Mouse (Mus musculus): ENCODE results near the gene Spata21. TPM values are rescaled to one million over a fixed set of nuclear protein-coding genes. Genes with fewer than 3 reads are reported as not detected.

The Spata21 gene
- polyA plus RNA-seq, 1 experiment from 2014 or later: not detected

- 76% methylated on average over 10 of the region's 10 CpGs for WGBS
- no peak overlapping the region for H3K27ac ChIP-seq (replicated peaks; ENCODE audit: low read depth, low read length)
- H3K9ac ChIP-seq (replicated peaks; ENCODE audit: low read length): no peak overlapping the region
- no peak for ATAC-seq (ENCODE audit: low FRiP score, low TSS enrichment)
- H3K4me3 ChIP-seq (replicated peaks; ENCODE audit: low read depth, low read length): no peak overlapping the region
- H3K27me3 ChIP-seq (ENCODE audit: control insufficient read depth, insufficient read depth, low read length): no peaks in the 10 kb centered on the region
- H3K4me1 ChIP-seq (ENCODE audit: control insufficient read depth, insufficient read depth, low read length): no peaks in the 10 kb centered on the region
- H3K9me3 ChIP-seq (ENCODE audit: control insufficient read depth, low read length): no peaks in the 10 kb centered on the region
- no peak for DNase-seq
- H3K36me3 ChIP-seq (ENCODE audit: control insufficient read depth, insufficient read depth, low read length): no peaks in the 10 kb centered on the region
- no peak overlapping the region for H3K4me2 ChIP-seq (ENCODE audit: low read length)
Measured at GRCm38 (mm10) chr4:141086862-141087261, 1.3 kb upstream of the Spata21 start.

GRCm38 (mm10) chr4:141088714-141089113 is 581 bp downstream of the Spata21 start:
- Histone ChIP-seq H3K9me3 (ENCODE audit: control insufficient read depth, low read length) (no peaks in the 10 kb centered on the region), H3K27ac (replicated peaks; ENCODE audit: low read depth, low read length) (no peak overlapping the region), H3K4me1 (ENCODE audit: control insufficient read depth, insufficient read depth, low read length) (no peaks in the 10 kb centered on the region), H3K4me3 (replicated peaks; ENCODE audit: low read depth, low read length) (no peak overlapping the region), H3K36me3 (ENCODE audit: control insufficient read depth, insufficient read depth, low read length) (no peaks in the 10 kb centered on the region), H3K4me2 (ENCODE audit: low read length) (no peak overlapping the region), H3K27me3 (ENCODE audit: control insufficient read depth, insufficient read depth, low read length) (no peaks in the 10 kb centered on the region), H3K9ac (replicated peaks; ENCODE audit: low read length) (no peak overlapping the region)
- WGBS: 79% methylated on average over 9 of the region's 9 CpGs
- ATAC-seq (ENCODE audit: low FRiP score, low TSS enrichment) (no peak), DNase-seq (no peak)

GRCm38 (mm10) chr4:141095016-141095415 is 6.9 kb downstream of the Spata21 start:
- WGBS: 75% methylated on average over 10 of the region's 10 CpGs
- no peak overlapping the region for H3K27ac ChIP-seq (replicated peaks; ENCODE audit: low read depth, low read length)
- no peak overlapping the region for H3K9ac ChIP-seq (replicated peaks; ENCODE audit: low read length)
- DNase-seq (no peak), ATAC-seq (ENCODE audit: low FRiP score, low TSS enrichment) (no peak)
- H3K4me3 ChIP-seq (replicated peaks; ENCODE audit: low read depth, low read length): no peak overlapping the region
- no peaks in the 10 kb centered on the region for H3K36me3 ChIP-seq (ENCODE audit: control insufficient read depth, insufficient read depth, low read length)
- H3K9me3 ChIP-seq (ENCODE audit: control insufficient read depth, low read length): no peaks in the 10 kb centered on the region
- no peaks in the 10 kb centered on the region for H3K4me1 ChIP-seq (ENCODE audit: control insufficient read depth, insufficient read depth, low read length)
- H3K4me2 ChIP-seq (ENCODE audit: low read length): no peak overlapping the region
- H3K27me3 ChIP-seq (ENCODE audit: control insufficient read depth, insufficient read depth, low read length): no peaks in the 10 kb centered on the region

DNA sequence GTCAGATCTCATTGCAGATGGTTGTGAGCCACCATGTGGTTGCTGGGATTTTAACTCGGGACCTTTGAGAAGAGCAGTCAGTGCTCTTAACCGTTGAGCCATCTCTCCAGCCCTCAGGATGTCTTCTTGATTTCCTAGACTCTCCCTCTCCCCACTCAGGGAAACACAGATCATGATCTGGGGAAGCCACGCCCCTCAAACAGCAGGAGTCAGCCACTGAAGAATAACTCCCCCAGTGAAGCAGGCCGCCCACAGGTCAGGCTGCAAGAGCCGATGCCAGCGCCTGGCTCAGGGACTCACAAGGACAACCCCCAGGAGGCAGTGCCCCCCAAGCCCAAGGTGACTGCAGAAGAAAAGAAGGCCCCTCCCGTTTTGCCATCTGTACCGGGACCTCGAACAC is 8.6 kb downstream of the Spata21 start:
- no peak overlapping the region for H3K9ac ChIP-seq (replicated peaks; ENCODE audit: low read length)
- no peak overlapping the region for H3K4me3 ChIP-seq (replicated peaks; ENCODE audit: low read depth, low read length)
- H3K27ac ChIP-seq (replicated peaks; ENCODE audit: low read depth, low read length): no peak overlapping the region
- H3K9me3 ChIP-seq (ENCODE audit: control insufficient read depth, low read length): no peaks in the 10 kb centered on the region
- no peaks in the 10 kb centered on the region for H3K36me3 ChIP-seq (ENCODE audit: control insufficient read depth, insufficient read depth, low read length)
- no peaks in the 10 kb centered on the region for H3K4me1 ChIP-seq (ENCODE audit: control insufficient read depth, insufficient read depth, low read length)
- H3K4me2 ChIP-seq (ENCODE audit: low read length): no peak overlapping the region
- no peaks in the 10 kb centered on the region for H3K27me3 ChIP-seq (ENCODE audit: control insufficient read depth, insufficient read depth, low read length)
- DNase-seq (no peak), ATAC-seq (ENCODE audit: low FRiP score, low TSS enrichment) (no peak)
- WGBS: 10% methylated on average over 9 of the region's 9 CpGs

GRCm38 (mm10) chr4:141098935-141099334 is 10.8 kb downstream of the Spata21 start:
- WGBS: 78% methylated on average over 4 of the region's 4 CpGs
- Histone ChIP-seq H3K4me2 (ENCODE audit: low read length) (no peak overlapping the region), H3K9me3 (ENCODE audit: control insufficient read depth, low read length) (no peaks in the 10 kb centered on the region), H3K9ac (replicated peaks; ENCODE audit: low read length) (no peak overlapping the region), H3K36me3 (ENCODE audit: control insufficient read depth, insufficient read depth, low read length) (no peaks in the 10 kb centered on the region), H3K27me3 (ENCODE audit: control insufficient read depth, insufficient read depth, low read length) (no peaks in the 10 kb centered on the region), H3K4me3 (replicated peaks; ENCODE audit: low read depth, low read length) (no peak overlapping the region), H3K27ac (replicated peaks; ENCODE audit: low read depth, low read length) (no peak overlapping the region), H3K4me1 (ENCODE audit: control insufficient read depth, insufficient read depth, low read length) (no peaks in the 10 kb centered on the region)
- no peak for DNase-seq
- ATAC-seq (ENCODE audit: low FRiP score, low TSS enrichment): no peak

DNA sequence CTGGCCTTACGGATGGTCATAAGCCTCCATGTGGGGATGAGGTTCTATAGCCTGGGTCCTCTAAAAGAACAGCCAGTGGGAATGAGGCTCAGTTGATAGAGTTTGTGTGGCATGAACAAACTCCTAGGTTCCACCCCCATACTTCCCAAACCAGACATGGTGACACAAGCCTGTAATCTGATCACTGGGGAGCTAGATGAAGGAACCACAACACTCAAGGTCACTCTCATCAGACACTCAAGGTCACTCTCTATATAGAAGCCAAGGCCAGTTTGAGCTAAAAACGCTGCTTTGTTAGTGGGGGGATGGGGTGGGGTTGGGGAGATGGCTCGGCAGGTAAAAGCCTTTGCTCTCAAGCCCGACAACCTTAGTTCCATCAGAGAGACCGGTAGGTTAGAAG is 11.8 kb downstream of the Spata21 start:
- ATAC-seq (ENCODE audit: low FRiP score, low TSS enrichment): no peak
- Histone ChIP-seq H3K27ac (replicated peaks; ENCODE audit: low read depth, low read length) (no peak overlapping the region), H3K9me3 (ENCODE audit: control insufficient read depth, low read length) (no peaks in the 10 kb centered on the region), H3K4me2 (ENCODE audit: low read length) (no peak overlapping the region), H3K4me1 (ENCODE audit: control insufficient read depth, insufficient read depth, low read length) (no peaks in the 10 kb centered on the region), H3K9ac (replicated peaks; ENCODE audit: low read length) (no peak overlapping the region), H3K4me3 (replicated peaks; ENCODE audit: low read depth, low read length) (no peak overlapping the region), H3K36me3 (ENCODE audit: control insufficient read depth, insufficient read depth, low read length) (no peaks in the 10 kb centered on the region), H3K27me3 (ENCODE audit: control insufficient read depth, insufficient read depth, low read length) (no peaks in the 10 kb centered on the region)
- 83% methylated on average over 5 of the region's 5 CpGs for WGBS
- DNase-seq: no peak

DNA sequence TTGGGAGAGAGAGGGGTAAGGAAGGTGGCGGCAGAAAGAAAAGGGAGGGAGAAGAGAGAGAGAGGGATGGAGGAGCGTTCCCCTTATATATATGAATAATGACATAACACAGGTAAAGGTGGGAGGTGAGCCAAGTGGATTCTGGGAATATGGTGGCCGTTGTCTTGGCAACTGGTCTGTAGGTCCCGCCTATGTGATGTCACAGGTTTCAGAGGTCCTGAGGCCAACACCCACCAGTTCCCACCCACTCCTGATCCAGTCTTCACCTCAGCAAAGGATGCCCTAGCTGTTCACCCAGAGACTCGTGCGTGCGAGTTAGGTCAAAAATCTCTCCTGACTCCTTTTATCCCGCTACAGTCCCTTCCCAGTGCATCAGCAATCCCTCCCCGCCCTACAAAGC is 13.2 kb downstream of the Spata21 start:
- Histone ChIP-seq H3K9me3 (ENCODE audit: control insufficient read depth, low read length) (no peaks in the 10 kb centered on the region), H3K4me3 (replicated peaks; ENCODE audit: low read depth, low read length) (no peak overlapping the region), H3K27me3 (ENCODE audit: control insufficient read depth, insufficient read depth, low read length) (no peaks in the 10 kb centered on the region), H3K36me3 (ENCODE audit: control insufficient read depth, insufficient read depth, low read length) (no peaks in the 10 kb centered on the region), H3K27ac (replicated peaks; ENCODE audit: low read depth, low read length) (no peak overlapping the region), H3K4me1 (ENCODE audit: control insufficient read depth, insufficient read depth, low read length) (no peaks in the 10 kb centered on the region), H3K4me2 (ENCODE audit: low read length) (no peak overlapping the region), H3K9ac (replicated peaks; ENCODE audit: low read length) (no peak overlapping the region)
- DNase-seq (no peak), ATAC-seq (ENCODE audit: low FRiP score, low TSS enrichment) (no peak)
- 92% methylated on average over 9 of the region's 9 CpGs for WGBS

DNA sequence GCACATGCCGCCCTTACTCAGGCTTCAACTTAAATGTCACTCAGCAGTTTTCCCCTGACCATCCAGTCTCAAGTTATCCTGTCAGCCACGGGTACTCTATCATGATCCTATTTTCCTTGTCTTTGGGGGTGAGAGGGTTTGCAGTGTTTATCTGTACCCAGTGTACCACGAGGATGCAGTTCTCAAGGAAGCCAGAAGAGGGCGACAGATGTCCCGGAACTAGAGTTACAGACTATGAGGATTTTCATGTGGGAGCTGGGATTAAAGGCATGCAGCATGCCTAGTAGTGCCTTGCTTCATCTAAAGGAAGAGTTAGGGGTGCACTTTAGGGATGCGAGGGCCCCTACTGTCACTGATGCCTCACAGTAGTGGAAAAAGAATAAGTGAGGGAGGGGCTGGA is 13.7 kb downstream of the Spata21 start:
- Histone ChIP-seq H3K27me3 (ENCODE audit: control insufficient read depth, insufficient read depth, low read length) (no peaks in the 10 kb centered on the region), H3K27ac (replicated peaks; ENCODE audit: low read depth, low read length) (no peak overlapping the region), H3K4me1 (ENCODE audit: control insufficient read depth, insufficient read depth, low read length) (no peaks in the 10 kb centered on the region), H3K36me3 (ENCODE audit: control insufficient read depth, insufficient read depth, low read length) (no peaks in the 10 kb centered on the region), H3K4me2 (ENCODE audit: low read length) (no peak overlapping the region), H3K4me3 (replicated peaks; ENCODE audit: low read depth, low read length) (no peak overlapping the region), H3K9ac (replicated peaks; ENCODE audit: low read length) (no peak overlapping the region), H3K9me3 (ENCODE audit: control insufficient read depth, low read length) (no peaks in the 10 kb centered on the region)
- DNase-seq (no peak), ATAC-seq (ENCODE audit: low FRiP score, low TSS enrichment) (no peak)
- WGBS: 63% methylated on average over 6 of the region's 6 CpGs

DNA sequence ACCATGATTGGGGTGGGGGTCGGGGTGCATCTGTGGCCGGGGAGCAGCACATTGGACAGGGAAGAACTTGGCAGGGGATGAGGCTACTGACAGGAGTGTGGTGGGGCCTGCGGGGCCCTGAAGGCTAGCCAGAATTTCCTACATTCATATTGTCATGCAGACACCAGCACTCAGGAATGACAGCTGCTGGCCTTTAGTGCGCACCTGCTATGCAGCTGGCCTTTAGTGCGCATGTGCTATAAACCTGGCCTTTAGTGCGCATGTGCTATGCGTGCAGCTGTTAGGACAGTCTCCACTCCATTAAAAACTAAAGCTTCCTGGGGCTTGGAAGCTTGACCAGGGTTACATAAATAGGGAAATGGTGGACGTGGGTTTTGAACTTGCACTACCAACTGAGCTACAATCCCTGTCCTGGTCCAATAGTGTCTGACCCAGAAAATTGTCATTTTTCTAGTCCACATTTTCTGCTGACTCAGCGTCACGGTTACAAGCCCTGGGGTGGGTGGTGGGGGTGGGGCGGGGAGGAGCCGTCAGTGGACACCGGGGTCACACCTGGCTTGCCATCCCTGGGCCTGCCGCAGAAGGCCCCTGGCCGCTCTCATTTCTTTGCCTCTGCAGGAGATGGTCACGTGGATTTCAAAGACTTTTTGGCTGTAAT is 18.5 kb downstream of the Spata21 start:
- WGBS: 81% methylated on average over 16 of the region's 16 CpGs
- Histone ChIP-seq H3K9me3 (ENCODE audit: control insufficient read depth, low read length) (no peaks in the 10 kb centered on the region), H3K36me3 (ENCODE audit: control insufficient read depth, insufficient read depth, low read length) (peaks cover 10% of the 10 kb centered on the region; the same call in 1 of the 2 replicates), H3K9ac (replicated peaks; ENCODE audit: low read length) (no peak overlapping the region), H3K27ac (replicated peaks; ENCODE audit: low read depth, low read length) (no peak overlapping the region), H3K27me3 (ENCODE audit: control insufficient read depth, insufficient read depth, low read length) (no peaks in the 10 kb centered on the region), H3K4me2 (ENCODE audit: low read length) (no peak overlapping the region), H3K4me3 (replicated peaks; ENCODE audit: low read depth, low read length) (no peak overlapping the region), H3K4me1 (ENCODE audit: control insufficient read depth, insufficient read depth, low read length) (no peaks in the 10 kb centered on the region)
- DNase-seq: no peak
- ATAC-seq (ENCODE audit: low FRiP score, low TSS enrichment): no peak

Measured in midbrain, embryonic 14.5 days (tissue).